Mouse (Mus musculus): Measurements from ENCODE around the gene Tmppe.

GRCm38 (mm10) chr9:114390749-114391075, 10.2 kb upstream of the Tmppe start:
- TF ChIP-seq CTCF (IDR thresholded peaks at IDR 0.05; ENCODE audit: low read depth, low read length) (no peak), POLR2A (IDR thresholded peaks at IDR 0.05; ENCODE audit: extremely low read depth, insufficient read depth, low read length) (no peak)

Measured in liver, adult 2 months (tissue).